26 mouse cellular contexts compared by ENCODE assay signal in genomic region chr1:138965511-138965910, GRCm38 (mm10). TPM values are rescaled to one million over a fixed set of nuclear protein-coding genes. Genes with fewer than 3 reads are reported as not detected.
DNase-seq lines count a peak whose midpoint lies in the region; ATAC-seq and TF ChIP-seq lines count a peak whose summit lies in the region.
"Had no signal": no experiment of that assay in that cellular context is flagged by ENCODE, and none has a peak within 500 bp of the region (broad histone marks: within the 10 kb centered on the region; RNA-seq: fewer than 3 reads in every experiment).

No protein-coding gene starts in this region.

- no peak for TF ChIP-seq CTCF in heart, postnatal 0 days (IDR thresholded peaks at IDR 0.05; ENCODE audit: low read depth)
- no peak for TF ChIP-seq CTCF in heart, adult 2 months (IDR thresholded peaks at IDR 0.05)
- TF ChIP-seq CTCF in liver, postnatal 0 days (IDR thresholded peaks at IDR 0.05; ENCODE audit: low read depth), result no peak
- TF ChIP-seq CTCF in intestine, postnatal 0 days (IDR thresholded peaks at IDR 0.05; ENCODE audit: low read depth), result no peak
- no peak for TF ChIP-seq CTCF in small intestine, adult 2 months (IDR thresholded peaks at IDR 0.05; ENCODE audit: extremely low read depth, insufficient read length, insufficient replicate concordance, low read depth, low read length)

- H3K27ac ChIP-seq in heart, postnatal 0 days (ENCODE audit: low read depth), result 0 out of 2 replicates have a peak overlapping the region, but pooled peaks have one; percentile 17
- no peak overlapping the region for H3K27ac ChIP-seq in heart, adult 2 months
- no peak overlapping the region for H3K27ac ChIP-seq in liver, postnatal 0 days (ENCODE audit: low read depth)
- no peak overlapping the region for H3K27ac ChIP-seq in liver, embryonic 12.5 days
- H3K27ac ChIP-seq in intestine, postnatal 0 days (ENCODE audit: low read depth, low read length), result peak overlapping the region; percentile 64
- peak overlapping the region; percentile 89 for H3K27ac ChIP-seq in small intestine, adult 2 months (ENCODE audit: insufficient read depth, low read depth, low read length)
- H3K27ac ChIP-seq: embryonic facial prominence, embryonic 12.5 days; embryonic facial prominence, embryonic 15.5 days; hindbrain, embryonic 10.5 days; hindbrain, embryonic 13.5 days had no signal

- TF ChIP-seq EP300 in heart, postnatal 0 days (IDR thresholded peaks at IDR 0.05; ENCODE audit: low read depth), result no peak
- no peak for TF ChIP-seq EP300 in heart, adult 2 months (IDR thresholded peaks at IDR 0.05; ENCODE audit: insufficient read depth, low read depth, low read length)
- TF ChIP-seq EP300 in liver, postnatal 0 days (IDR thresholded peaks at IDR 0.05; ENCODE audit: low read depth), result no peak

- no peaks in the 10 kb centered on the region for H3K27me3 ChIP-seq in heart, postnatal 0 days (ENCODE audit: control insufficient read depth, insufficient read depth, low read length)
- no peaks in the 10 kb centered on the region for H3K27me3 ChIP-seq in heart, adult 2 months (ENCODE audit: control insufficient read depth, insufficient read depth, low read length)
- H3K27me3 ChIP-seq in liver, postnatal 0 days (ENCODE audit: insufficient read depth, low read length), result no peaks in the 10 kb centered on the region
- H3K27me3 ChIP-seq in liver, embryonic 12.5 days (replicated peaks), result no peaks in the 10 kb centered on the region
- H3K27me3 ChIP-seq in intestine, postnatal 0 days (replicated peaks; ENCODE audit: control insufficient read depth, insufficient read depth, low read length), result no peaks in the 10 kb centered on the region
- no peaks in the 10 kb centered on the region for H3K27me3 ChIP-seq in small intestine, adult 2 months (ENCODE audit: control insufficient read depth, insufficient read depth, low read length)
- H3K27me3 ChIP-seq: embryonic facial prominence, embryonic 12.5 days; embryonic facial prominence, embryonic 15.5 days; hindbrain, embryonic 13.5 days; Patski had no signal

- TF ChIP-seq POLR2A in heart, adult 2 months (IDR thresholded peaks at IDR 0.05; ENCODE audit: insufficient read depth, low read depth, low read length), result no peak
- TF ChIP-seq POLR2A in small intestine, adult 2 months (IDR thresholded peaks at IDR 0.05; ENCODE audit: low read depth, low read length), result no peak

- H3K79me2 ChIP-seq in heart, adult 2 months (replicated peaks; ENCODE audit: control insufficient read depth, insufficient read depth, low read length), result no peaks in the 10 kb centered on the region; the same call in none of the 2 replicates

- H3K9ac ChIP-seq in heart, postnatal 0 days (replicated peaks; ENCODE audit: low read depth, low read length), result no peak overlapping the region
- H3K9ac ChIP-seq in heart, adult 2 months (ENCODE audit: low read depth, low read length), result no peak overlapping the region
- no peak overlapping the region for H3K9ac ChIP-seq in liver, postnatal 0 days (replicated peaks)
- H3K9ac ChIP-seq in liver, embryonic 12.5 days, result no peak overlapping the region
- no peak overlapping the region for H3K9ac ChIP-seq in intestine, postnatal 0 days (ENCODE audit: low read depth, low read length)
- H3K9ac ChIP-seq: embryonic facial prominence, embryonic 12.5 days; embryonic facial prominence, embryonic 15.5 days; hindbrain, embryonic 13.5 days had no signal

- no peak overlapping the region for H3K4me2 ChIP-seq in heart, postnatal 0 days (ENCODE audit: low read depth, low read length)
- 0 out of 2 replicates have a peak overlapping the region, but pooled peaks have one; percentile 52 for H3K4me2 ChIP-seq in liver, postnatal 0 days (ENCODE audit: low read depth, low read length)
- H3K4me2 ChIP-seq in liver, embryonic 12.5 days, result no peak overlapping the region
- H3K4me2 ChIP-seq in intestine, postnatal 0 days (replicated peaks; ENCODE audit: low read depth), result peak overlapping the region; percentile 52; the same call in 1 of the 2 replicates
- H3K4me2 ChIP-seq: embryonic facial prominence, embryonic 12.5 days; embryonic facial prominence, embryonic 15.5 days; hindbrain, embryonic 13.5 days had no signal

- H3K9me3 ChIP-seq in heart, postnatal 0 days (replicated peaks; ENCODE audit: control insufficient read depth, low read length), result no peaks in the 10 kb centered on the region
- H3K9me3 ChIP-seq in liver, postnatal 0 days (ENCODE audit: low read length), result no peaks in the 10 kb centered on the region
- H3K9me3 ChIP-seq in liver, embryonic 12.5 days (replicated peaks), result no peaks in the 10 kb centered on the region
- no peaks in the 10 kb centered on the region for H3K9me3 ChIP-seq in intestine, postnatal 0 days (ENCODE audit: control insufficient read depth)
- H3K9me3 ChIP-seq: embryonic facial prominence, embryonic 12.5 days; embryonic facial prominence, embryonic 15.5 days; G1E; hindbrain, embryonic 10.5 days; hindbrain, embryonic 13.5 days had no signal

- intact Hi-C loops in heart, adult 2 months (cut with DNase I), result loop anchor here (5.0 kb wide), 1 partner anchor 62 kb away; no protein-coding TSS in a partner anchor

- 57% methylated on average over 2 of the region's 2 CpGs for WGBS in heart, postnatal 0 days
- 64% methylated on average over 2 of the region's 2 CpGs for WGBS in heart, adult 2 months
- WGBS in liver, postnatal 0 days (ENCODE audit: insufficient replicate concordance), result 60% methylated on average over 2 of the region's 2 CpGs
- 68% methylated on average over 2 of the region's 2 CpGs for WGBS in liver, embryonic 12.5 days (ENCODE audit: insufficient replicate concordance)
- 46% methylated on average over 2 of the region's 2 CpGs for WGBS in intestine, postnatal 0 days
- WGBS in small intestine, adult 2 months, result 42% methylated on average over 2 of the region's 2 CpGs

- H3K4me3 ChIP-seq in heart, postnatal 0 days (ENCODE audit: low read depth, low read length), result no peak overlapping the region
- H3K4me3 ChIP-seq in heart, adult 2 months, result no peak overlapping the region
- H3K4me3 ChIP-seq in liver, postnatal 0 days (ENCODE audit: low read depth, low read length), result no peak overlapping the region
- no peak overlapping the region for H3K4me3 ChIP-seq in liver, embryonic 12.5 days
- H3K4me3 ChIP-seq in intestine, postnatal 0 days (ENCODE audit: low read depth, low read length), result no peak overlapping the region
- H3K4me3 ChIP-seq in small intestine, adult 2 months (ENCODE audit: low read depth, low read length), result peak overlapping the region; percentile 26
- H3K4me3 ChIP-seq: embryonic facial prominence, embryonic 12.5 days; embryonic facial prominence, embryonic 15.5 days; hindbrain, embryonic 10.5 days; hindbrain, embryonic 13.5 days had no signal

- no peak for ATAC-seq in heart, postnatal 0 days (ENCODE audit: insufficient read depth, low read depth)
- no peak for ATAC-seq in liver, postnatal 0 days
- ATAC-seq in liver, embryonic 12.5 days, result no peak
- peak; percentile 55 for ATAC-seq in intestine, postnatal 0 days
- ATAC-seq: forebrain, embryonic 16.5 days; hindbrain, embryonic 16.5 days; Patski had no signal

- peaks cover 33% of the 10 kb centered on the region for H3K4me1 ChIP-seq in heart, postnatal 0 days (ENCODE audit: control insufficient read depth, insufficient read depth)
- H3K4me1 ChIP-seq in heart, adult 2 months (ENCODE audit: control insufficient read depth, insufficient read depth, low read length), result peaks cover 18% of the 10 kb centered on the region
- H3K4me1 ChIP-seq in liver, postnatal 0 days (ENCODE audit: insufficient read depth), result peaks cover 18% of the 10 kb centered on the region
- peaks cover 23% of the 10 kb centered on the region for H3K4me1 ChIP-seq in liver, embryonic 12.5 days
- H3K4me1 ChIP-seq in intestine, postnatal 0 days (replicated peaks; ENCODE audit: control insufficient read depth, insufficient read depth, low read length), result peaks cover 17% of the 10 kb centered on the region; the same call in 1 of the 2 replicates
- H3K4me1 ChIP-seq in small intestine, adult 2 months (ENCODE audit: control insufficient read depth, insufficient read depth, insufficient read length, low read length), result peaks cover 13% of the 10 kb centered on the region; the same call in 1 of the 2 replicates

- H3K36me3 ChIP-seq in heart, postnatal 0 days (replicated peaks; ENCODE audit: control insufficient read depth, insufficient read depth, low read length), result no peaks in the 10 kb centered on the region; the same call in 1 of the 2 replicates
- H3K36me3 ChIP-seq in heart, adult 2 months (ENCODE audit: control insufficient read depth, insufficient read depth, low read length), result peaks cover 30% of the 10 kb centered on the region
- H3K36me3 ChIP-seq in liver, postnatal 0 days (replicated peaks; ENCODE audit: insufficient read depth, low read length), result peaks cover 6% of the 10 kb centered on the region
- peaks cover 9% of the 10 kb centered on the region; the same call in 1 of the 2 replicates for H3K36me3 ChIP-seq in liver, embryonic 12.5 days
- H3K36me3 ChIP-seq in intestine, postnatal 0 days (ENCODE audit: control insufficient read depth, insufficient read depth), result peaks cover 6% of the 10 kb centered on the region; the same call in 1 of the 2 replicates
- peaks cover 8% of the 10 kb centered on the region for H3K36me3 ChIP-seq in small intestine, adult 2 months (ENCODE audit: control insufficient read depth, insufficient read depth, low read length)
- H3K36me3 ChIP-seq: embryonic facial prominence, embryonic 12.5 days; embryonic facial prominence, embryonic 15.5 days had no signal

- DNase-seq in heart, postnatal 0 days (ENCODE audit: low spot score), result no peak
- no peak for DNase-seq in heart, adult 2 months
- no peak for DNase-seq in liver, postnatal 0 days
- no peak for DNase-seq in adrenal gland, adult (ENCODE audit: inconsistent age in 2 of 2, low spot score in 1 of 2)
- DNase-seq: adrenal gland, adult 2 months; adrenal gland, postnatal 14 days; B cell, adult 2 months; cerebellum, adult 11 months; cerebellum, adult 2 months; cerebellum, adult 9-11 months; cerebellum, postnatal 25 days; gastrocnemius, postnatal 10 days; gastrocnemius, postnatal 36 days; heart, postnatal 10 days; heart, postnatal 36 days had no signal

RNA-seq across cellular contexts. Expression of gene Dennd1b, which starts 2.3 kb away (rescaled TPM):
- total RNA-seq in heart, postnatal 0 days (2014; rRNA removed; ENCODE audit: low replicate concordance), result 17.2 and 39.6 TPM in 2 replicates
- polyA plus RNA-seq in heart, postnatal 0 days (2015; fragmentation: Nextera tagmentation; extraction: Ambion mirVana), result 10.3 and 11.1 TPM in 2 replicates
- total RNA-seq in heart, adult 2 months (2021), result 10 to 100 TPM; 22.3 to 23.7 TPM
- 6.4 and 17.1 TPM in 2 replicates for polyA plus RNA-seq in heart, adult 2 months (2012; rRNA removed)
- 6.5 and 8.4 TPM in 2 replicates for polyA plus RNA-seq in liver, postnatal 0 days (2015; fragmentation: Nextera tagmentation; extraction: Ambion mirVana)
- polyA plus RNA-seq in liver, embryonic 12.5 days (2016; fragmentation: Nextera tagmentation; extraction: Ambion mirVana), result 4.7 and 5.1 TPM in 2 replicates
- polyA plus RNA-seq in intestine, postnatal 0 days (2015; fragmentation: Nextera tagmentation; extraction: Ambion mirVana), result 18.3 and 19.1 TPM in 2 replicates
- 8.4 and 13.6 TPM in 2 replicates for polyA plus RNA-seq in small intestine, adult 2 months (2012; rRNA removed)

Comparison
In these comparisons a context has a peak if more than half of its experiments do, and no peak if none do; other contexts are left out.
1. H3K27ac ChIP-seq: peak in heart, postnatal 0 days (single experiment), intestine, postnatal 0 days (single experiment) and small intestine, adult 2 months (single experiment); none in heart, adult 2 months (single experiment), liver, postnatal 0 days (single experiment) and liver, embryonic 12.5 days (single experiment).
2. H3K4me2 ChIP-seq: peak in liver, postnatal 0 days (single experiment) and intestine, postnatal 0 days (single experiment); none in heart, postnatal 0 days (single experiment) and liver, embryonic 12.5 days (single experiment).